Mouse (Mus musculus) liver, embryonic 11.5 days (tissue): ENCODE measurements at regions not wholly inside any gene's neighbourhood (a gene's known extent, or its start where the extent isn't known, plus 50 kb on each side); places are given as distances from the start of the nearest gene placed in this dataset.

Source experiments
- ATAC-seq: fragments of 200-750 bp; cut with Nextera tagmentation; replicated peaks from 2 replicates; pipeline ENCODE4 v1.8.0; 2017; ENCODE audit warnings: moderate number of reproducible peaks, mild to moderate bottlenecking, moderate TSS enrichment, moderate library complexity; ENCODE audit not compliant: low FRiP score
- DNase-seq: peaks from one replicate; pipeline ENCODE4 v3.0.0-alpha.2; 2017; ENCODE audit warnings: low spot score
- H3K27ac ChIP-seq: fragments of 300-500 bp; sonication (generic); 2 replicates; pipeline ENCODE4 v1.5.1; 2014; ENCODE audit warnings: mild to moderate bottlenecking, low read depth, low read length, control low read depth
- H3K27me3 ChIP-seq: fragments of 300-500 bp; sonication (generic); replicated peaks from 2 replicates; pipeline ENCODE4 v1.6.1; 2014; ENCODE audit warnings: low read length, mixed read lengths; ENCODE audit not compliant: control insufficient read depth, insufficient read depth
- H3K36me3 ChIP-seq: fragments of 300-500 bp; sonication (generic); 2 replicates; pipeline ENCODE4 v1.6.1; 2014; ENCODE audit warnings: mild to moderate bottlenecking, low read length, moderate library complexity, mixed read lengths; ENCODE audit not compliant: control insufficient read depth, insufficient read depth
- H3K4me1 ChIP-seq: fragments of 300-500 bp; sonication (generic); replicated peaks from 2 replicates; pipeline ENCODE4 v1.6.1; 2014; ENCODE audit warnings: low read length, mixed read lengths; ENCODE audit not compliant: control insufficient read depth, insufficient read depth
- H3K4me2 ChIP-seq: fragments of 300-500 bp; sonication (generic); 2 replicates; pipeline ENCODE4 v1.6.1; 2014; ENCODE audit warnings: mild to moderate bottlenecking, control low read depth, moderate library complexity
- H3K4me3 ChIP-seq: fragments of 300-500 bp; sonication (generic); 2 replicates; pipeline ENCODE4 v1.5.1; 2014; ENCODE audit warnings: low read depth, low read length, control low read depth
- H3K9ac ChIP-seq: fragments of 300-500 bp; sonication (generic); 2 replicates; pipeline ENCODE4 v1.6.1; 2014; ENCODE audit warnings: low read depth, low read length, control low read depth
- H3K9me3 ChIP-seq: fragments of 300-500 bp; sonication (generic); 2 replicates; pipeline ENCODE4 v1.6.1; 2016; ENCODE audit warnings: low read length, inconsistent platforms, mixed read lengths; ENCODE audit not compliant: control insufficient read depth
- WGBS: fragments of 180-500 bp; shearing (Covaris S2); extraction: QIAGEN DNeasy Blood & Tissue Kit; methylation state at CpG from one replicate; pipeline ENCODE4 v1.1.7; 2014; 5-methylcytosine and 5-hydroxymethylcytosine counted together

GRCm38 (mm10) chr19:25729103-25729502 is 56.9 kb downstream of the Dmrt2 start:
- Histone ChIP-seq H3K4me1 (no peaks in the 10 kb centered on the region), H3K4me3 (no peak overlapping the region), H3K9me3 (no peaks in the 10 kb centered on the region), H3K9ac (no peak overlapping the region), H3K4me2 (no peak overlapping the region), H3K36me3 (no peaks in the 10 kb centered on the region), H3K27me3 (no peaks in the 10 kb centered on the region), H3K27ac (no peak overlapping the region)
- no peak for ATAC-seq
- 79% methylated on average over 5 of the region's 5 CpGs for WGBS
- no peak for DNase-seq

GRCm38 (mm10) chr19:25729633-25730032 is 57.4 kb downstream of the Dmrt2 start:
- no peaks in the 10 kb centered on the region for H3K27me3 ChIP-seq
- no peak overlapping the region for H3K4me3 ChIP-seq
- DNase-seq = no peak
- H3K27ac ChIP-seq = no peak overlapping the region
- no peak overlapping the region for H3K4me2 ChIP-seq
- ATAC-seq = no peak
- 67% methylated on average over 1 of the region's 1 CpGs for WGBS
- no peak overlapping the region for H3K9ac ChIP-seq
- H3K4me1 ChIP-seq = no peaks in the 10 kb centered on the region
- no peaks in the 10 kb centered on the region for H3K36me3 ChIP-seq
- H3K9me3 ChIP-seq = no peaks in the 10 kb centered on the region

DNA sequence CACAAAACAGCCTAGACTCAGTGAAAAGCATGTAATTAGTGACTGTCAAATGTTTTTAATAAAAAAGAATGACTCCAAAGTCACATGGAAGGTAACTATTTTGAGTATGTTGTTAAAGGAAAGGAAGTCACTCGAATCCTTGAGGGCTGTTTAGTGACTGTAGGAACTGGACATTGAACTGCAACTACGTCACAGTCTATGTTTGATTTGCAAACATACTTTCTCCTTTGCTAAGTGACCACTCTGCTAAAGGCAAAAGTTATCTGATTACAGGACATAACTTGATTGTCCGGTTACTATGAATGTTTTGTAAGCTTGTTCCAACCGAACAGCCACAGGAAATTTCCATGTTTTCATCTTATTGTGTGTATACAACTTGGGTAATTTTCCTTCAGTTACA is 106.2 kb downstream of the Dmrt2 start:
- H3K4me3 ChIP-seq = no peak overlapping the region
- no peaks in the 10 kb centered on the region for H3K9me3 ChIP-seq
- no peaks in the 10 kb centered on the region for H3K36me3 ChIP-seq
- H3K27ac ChIP-seq = no peak overlapping the region
- no peak overlapping the region for H3K9ac ChIP-seq
- no peak overlapping the region for H3K4me2 ChIP-seq
- no peaks in the 10 kb centered on the region for H3K4me1 ChIP-seq
- WGBS = 72% methylated on average over 4 of the region's 4 CpGs
- no peaks in the 10 kb centered on the region for H3K27me3 ChIP-seq
- ATAC-seq (no peak), DNase-seq (no peak)

DNA sequence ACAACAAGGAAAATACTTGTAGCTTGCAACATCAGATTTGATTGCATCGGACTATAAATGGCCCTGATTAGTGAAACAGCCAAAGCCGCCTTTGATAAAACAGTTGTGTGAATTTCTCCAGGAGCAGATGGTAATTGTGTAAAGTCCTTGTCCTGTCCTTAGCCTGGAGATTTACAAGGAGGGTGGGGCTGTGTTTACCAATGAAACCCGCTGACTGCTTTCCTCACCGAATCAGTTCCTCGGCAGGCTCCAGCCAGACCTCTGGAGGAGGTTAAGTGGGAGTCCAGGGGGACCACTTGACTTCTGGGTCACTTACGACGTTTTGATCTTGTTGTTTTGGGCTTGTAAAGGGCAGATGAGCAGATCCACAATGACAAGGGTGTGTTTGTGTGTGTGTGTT is 107.1 kb downstream of the Dmrt2 start:
- no peak overlapping the region for H3K4me2 ChIP-seq
- no peak for ATAC-seq

DNA sequence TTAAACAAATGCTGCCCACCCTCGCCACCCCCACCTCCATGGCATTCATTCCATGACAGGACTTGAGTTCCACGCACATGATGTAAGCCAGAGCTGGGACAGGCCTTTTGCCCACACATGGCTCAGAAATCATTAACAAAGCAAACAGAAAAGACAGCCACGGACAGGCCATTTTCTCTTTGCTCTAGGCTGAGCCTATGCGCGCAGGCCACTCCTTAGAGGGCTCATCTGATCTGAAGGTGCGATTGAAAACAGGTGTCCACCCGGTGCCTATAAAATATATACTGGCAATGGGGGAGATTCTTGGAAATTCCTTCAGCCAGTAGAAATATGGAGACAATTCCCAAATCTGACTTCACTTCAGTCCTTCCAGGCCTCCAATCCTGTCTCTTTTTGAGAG is 109.1 kb downstream of the Dmrt2 start:
- ATAC-seq = no peak
- DNase-seq = no peak
- H3K9me3 ChIP-seq = no peaks in the 10 kb centered on the region
- no peak overlapping the region for H3K27ac ChIP-seq
- H3K4me3 ChIP-seq = no peak overlapping the region
- no peaks in the 10 kb centered on the region for H3K36me3 ChIP-seq
- no peaks in the 10 kb centered on the region for H3K27me3 ChIP-seq
- H3K4me2 ChIP-seq = no peak overlapping the region
- no peaks in the 10 kb centered on the region for H3K4me1 ChIP-seq
- H3K9ac ChIP-seq = no peak overlapping the region
- 75% methylated on average over 7 of the region's 7 CpGs for WGBS

More for the DNA sequence above, 107.1 kb downstream of the Dmrt2 start:
- no peak overlapping the region for H3K9ac ChIP-seq
- H3K27ac ChIP-seq = no peak overlapping the region
- no peaks in the 10 kb centered on the region for H3K9me3 ChIP-seq
- H3K4me1 ChIP-seq = no peaks in the 10 kb centered on the region
- H3K27me3 ChIP-seq = no peaks in the 10 kb centered on the region
- WGBS = 65% methylated on average over 7 of the region's 7 CpGs
- no peak for DNase-seq
- H3K36me3 ChIP-seq = no peaks in the 10 kb centered on the region
- no peak overlapping the region for H3K4me3 ChIP-seq

GRCm38 (mm10) chr19:25802692-25803091 is 130.5 kb downstream of the Dmrt2 start:
- no peaks in the 10 kb centered on the region for H3K9me3 ChIP-seq
- H3K9ac ChIP-seq = no peak overlapping the region
- DNase-seq = no peak
- no peak for ATAC-seq
- 77% methylated on average over 7 of the region's 7 CpGs for WGBS
- no peak overlapping the region for H3K4me2 ChIP-seq
- no peak overlapping the region for H3K27ac ChIP-seq
- H3K36me3 ChIP-seq = no peaks in the 10 kb centered on the region
- H3K27me3 ChIP-seq = no peaks in the 10 kb centered on the region
- H3K4me1 ChIP-seq = no peaks in the 10 kb centered on the region
- H3K4me3 ChIP-seq = no peak overlapping the region

DNA sequence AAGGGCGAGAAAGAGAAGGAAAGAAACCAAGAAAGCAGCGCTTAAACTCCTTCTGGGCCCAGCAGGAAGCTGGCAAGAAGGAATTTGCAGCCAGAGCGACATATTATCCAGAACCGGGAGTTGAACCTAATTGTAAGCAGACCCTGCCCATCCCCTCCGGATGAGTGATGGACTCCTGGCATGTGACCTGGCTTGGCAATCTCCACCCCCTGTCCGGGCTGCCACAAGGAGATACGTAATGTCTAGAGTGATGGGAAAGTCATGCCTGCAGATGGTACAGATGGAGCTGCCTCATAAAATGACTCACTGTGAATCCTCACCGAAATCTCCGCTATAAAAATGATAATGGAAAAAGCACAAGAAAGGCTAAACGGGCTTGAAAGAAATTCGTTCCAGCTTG is 133.1 kb downstream of the Dmrt2 start:
- DNase-seq = no peak
- no peak for ATAC-seq
- H3K4me1 ChIP-seq = no peaks in the 10 kb centered on the region
- no peaks in the 10 kb centered on the region for H3K36me3 ChIP-seq
- H3K27ac ChIP-seq = no peak overlapping the region
- no peak overlapping the region for H3K4me3 ChIP-seq
- H3K4me2 ChIP-seq = no peak overlapping the region
- WGBS = 61% methylated on average over 11 of the region's 11 CpGs
- H3K9me3 ChIP-seq = no peaks in the 10 kb centered on the region
- H3K27me3 ChIP-seq = no peaks in the 10 kb centered on the region
- H3K9ac ChIP-seq = no peak overlapping the region

DNA sequence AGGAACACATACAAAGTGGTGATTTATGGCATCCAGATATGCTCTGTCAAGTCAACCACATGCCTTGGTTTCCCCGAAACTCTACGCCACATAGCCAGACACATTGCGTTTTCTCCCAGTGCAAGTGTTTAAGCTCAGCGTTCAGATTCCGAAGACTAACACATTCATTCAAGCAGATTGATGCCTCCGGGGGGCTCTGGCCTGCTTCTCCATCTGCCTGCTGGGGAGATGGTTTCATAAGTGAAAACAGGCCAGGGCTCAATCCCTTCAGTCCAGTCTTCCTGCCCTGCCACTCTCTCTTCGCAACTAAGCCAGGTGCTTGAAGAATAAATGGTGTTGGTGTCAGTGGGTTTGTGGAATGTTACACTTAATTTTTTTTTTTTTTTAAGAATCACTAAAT is 141.4 kb downstream of the Dmrt2 start:
- Histone ChIP-seq H3K4me3 (no peak overlapping the region), H3K36me3 (no peaks in the 10 kb centered on the region), H3K9me3 (no peaks in the 10 kb centered on the region), H3K9ac (no peak overlapping the region), H3K4me1 (no peaks in the 10 kb centered on the region), H3K27ac (no peak overlapping the region), H3K27me3 (no peaks in the 10 kb centered on the region), H3K4me2 (no peak overlapping the region)
- no peak for ATAC-seq
- no peak for DNase-seq
- WGBS = 90% methylated on average over 7 of the region's 7 CpGs

DNA sequence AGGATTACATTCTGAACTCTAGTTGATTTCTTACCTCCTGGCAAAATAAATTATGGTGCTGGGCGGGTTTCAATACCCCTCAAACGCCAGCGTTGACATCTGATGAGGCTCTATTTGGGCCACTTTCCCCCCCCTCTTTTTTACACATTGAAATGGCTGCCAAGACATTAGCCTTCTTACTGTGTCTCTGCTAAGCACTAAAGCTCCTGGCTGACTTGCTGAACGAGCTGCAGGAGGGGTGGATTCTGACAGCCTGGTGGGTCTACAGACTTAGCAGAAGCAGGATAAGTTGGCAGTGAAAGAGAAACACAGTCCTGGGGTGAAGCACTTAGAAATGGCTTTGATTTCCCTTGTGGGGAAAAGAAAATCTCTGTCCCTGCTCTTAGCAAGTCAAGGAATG is 172.9 kb downstream of the Dmrt2 start:
- H3K27ac ChIP-seq = no peak overlapping the region
- no peak for DNase-seq
- H3K4me2 ChIP-seq = no peak overlapping the region
- no peak for ATAC-seq
- H3K27me3 ChIP-seq = no peaks in the 10 kb centered on the region
- no peaks in the 10 kb centered on the region for H3K36me3 ChIP-seq
- H3K4me1 ChIP-seq = no peaks in the 10 kb centered on the region
- WGBS = 69% methylated on average over 4 of the region's 4 CpGs
- H3K4me3 ChIP-seq = no peak overlapping the region
- H3K9me3 ChIP-seq = no peaks in the 10 kb centered on the region
- no peak overlapping the region for H3K9ac ChIP-seq
